Mouse (Mus musculus) layer of hippocampus, adult 11-12 months (tissue): ENCODE measurements around the gene Gm20388.
"Not testable (repeated sequence)": the region's sequence is repeated elsewhere in the genome, so short reads cannot be mapped to it uniquely, and the experiment has no call there.

Experiments
- DNase-seq: peaks from one replicate; pipeline ENCODE4 v3.0.0; 2022; ENCODE audit warnings: low spot score

Gm20388 gene

GRCm38 (mm10) chr8:124014299-124014698, 4103.7 kb downstream of the Gm20388 start:
- DNase-seq, result not testable (repeated sequence)

- no peak for DNase-seq
These were observed 4104.1 kb downstream of the Gm20388 start for GRCm38 (mm10) chr8:124014751-124015150.

GRCm38 (mm10) chr8:124019782-124020181, 4109.1 kb downstream of the Gm20388 start:
- no peak for DNase-seq

GRCm38 (mm10) chr8:124020439-124021236, 4110.0 kb downstream of the Gm20388 start:
- peak; percentile 10 for DNase-seq

GRCm38 (mm10) chr8:124021237-124022227, 4110.9 kb downstream of the Gm20388 start, which contains the start of the genes Taf5l and Urb2:
Gene Taf5l (minus strand): TSS chr8:124021397.
Gene Urb2 (plus strand): TSS chr8:124021508.
- peak; percentile 91 for DNase-seq

- not testable (repeated sequence) for DNase-seq
These were observed 4115.6 kb downstream of the Gm20388 start for GRCm38 (mm10) chr8:124026265-124026664.

GRCm38 (mm10) chr8:124027831-124028230, 4117.2 kb downstream of the Gm20388 start:
- no peak for DNase-seq

- no peak for DNase-seq
These were observed 4122.8 kb downstream of the Gm20388 start for GRCm38 (mm10) chr8:124033400-124033799.

GRCm38 (mm10) chr8:124038121-124038520, 4127.5 kb downstream of the Gm20388 start:
- DNase-seq, result no peak

- no peak for DNase-seq
These were observed 4128.7 kb downstream of the Gm20388 start for GRCm38 (mm10) chr8:124039351-124039750.

GRCm38 (mm10) chr8:124042201-124042600, 4131.6 kb downstream of the Gm20388 start:
- DNase-seq, result no peak

GRCm38 (mm10) chr8:124044421-124044820, 4133.8 kb downstream of the Gm20388 start:
- no peak for DNase-seq

GRCm38 (mm10) chr8:124044931-124045330, 4134.3 kb downstream of the Gm20388 start:
- no peak for DNase-seq

- no peak for DNase-seq
These were observed 4135.2 kb downstream of the Gm20388 start for GRCm38 (mm10) chr8:124045856-124046255.

- DNase-seq, result peak; percentile 71
These were observed 4141.5 kb downstream of the Gm20388 start for GRCm38 (mm10) chr8:124052110-124052509.

- DNase-seq, result no peak
These were observed 4141.9 kb downstream of the Gm20388 start for GRCm38 (mm10) chr8:124052568-124052967.

- DNase-seq, result no peak
These were observed 4146.4 kb downstream of the Gm20388 start for GRCm38 (mm10) chr8:124056832-124057655.

- no peak for DNase-seq
These were observed 4155.9 kb downstream of the Gm20388 start for GRCm38 (mm10) chr8:124066325-124067058.

- no peak for DNase-seq
These were observed 4156.6 kb downstream of the Gm20388 start for GRCm38 (mm10) chr8:124067059-124067750.
